Mouse (Mus musculus): ENCODE data around the gene Retreg1. TPM values are rescaled to one million over a fixed set of nuclear protein-coding genes. Genes with fewer than 3 reads are reported as not detected.

Retreg1 gene
- polyA plus RNA-seq, 1 experiment from 2014 or later = 27.3 TPM

- no peak for DNase-seq (ENCODE audit: low spot score)
These were observed 37.2 kb downstream of the Retreg1 start for GRCm38 (mm10) chr15:25880192-25880591.

GRCm38 (mm10) chr15:25882002-25882401 is 39.0 kb downstream of the Retreg1 start:
- DNase-seq (ENCODE audit: low spot score) = no peak

- no peak for DNase-seq (ENCODE audit: low spot score)
These were observed 41.5 kb downstream of the Retreg1 start for GRCm38 (mm10) chr15:25884416-25884958.

- no peak for DNase-seq (ENCODE audit: low spot score)
These were observed 43.6 kb downstream of the Retreg1 start for GRCm38 (mm10) chr15:25886581-25887011.

GRCm38 (mm10) chr15:25889927-25890326 is 46.9 kb downstream of the Retreg1 start:
- no peak for DNase-seq (ENCODE audit: low spot score)

- peak; percentile 72 for DNase-seq (ENCODE audit: low spot score)
These were observed 48.6 kb downstream of the Retreg1 start for GRCm38 (mm10) chr15:25891556-25891955.

- DNase-seq (ENCODE audit: low spot score) = no peak
These were observed 50.3 kb downstream of the Retreg1 start for GRCm38 (mm10) chr15:25893327-25893726.

- DNase-seq (ENCODE audit: low spot score) = no peak
These were observed 53.8 kb downstream of the Retreg1 start for GRCm38 (mm10) chr15:25896783-25897182.

- no peak for DNase-seq (ENCODE audit: low spot score)
These were observed 54.6 kb downstream of the Retreg1 start for GRCm38 (mm10) chr15:25897617-25898016.

- no peak for DNase-seq (ENCODE audit: low spot score)
These were observed 56.0 kb downstream of the Retreg1 start for GRCm38 (mm10) chr15:25899021-25899420.

GRCm38 (mm10) chr15:25900540-25900939 is 57.6 kb downstream of the Retreg1 start:
- peak; percentile 71 for DNase-seq (ENCODE audit: low spot score)

GRCm38 (mm10) chr15:25902931-25903615 is 60.1 kb downstream of the Retreg1 start:
- DNase-seq (ENCODE audit: low spot score) = no peak

GRCm38 (mm10) chr15:25904435-25905021 is 61.5 kb downstream of the Retreg1 start:
- no peak for DNase-seq (ENCODE audit: low spot score)

- peak; percentile 45 for DNase-seq (ENCODE audit: low spot score)
These were observed 67.0 kb downstream of the Retreg1 start for GRCm38 (mm10) chr15:25909783-25910494.

GRCm38 (mm10) chr15:25910495-25910865 is 67.5 kb downstream of the Retreg1 start:
- no peak for DNase-seq (ENCODE audit: low spot score)

- DNase-seq (ENCODE audit: low spot score) = no peak
These were observed 67.9 kb downstream of the Retreg1 start for GRCm38 (mm10) chr15:25910924-25911323.

GRCm38 (mm10) chr15:25912911-25913310 is 69.9 kb downstream of the Retreg1 start:
- no peak for DNase-seq (ENCODE audit: low spot score)

GRCm38 (mm10) chr15:25913659-25914058 is 70.7 kb downstream of the Retreg1 start:
- DNase-seq (ENCODE audit: low spot score) = no peak

GRCm38 (mm10) chr15:25914160-25914559 is 71.2 kb downstream of the Retreg1 start:
- no peak for DNase-seq (ENCODE audit: low spot score)

GRCm38 (mm10) chr15:25915013-25915412 is 72.0 kb downstream of the Retreg1 start:
- DNase-seq (ENCODE audit: low spot score) = no peak

GRCm38 (mm10) chr15:25915574-25916205 is 72.7 kb downstream of the Retreg1 start:
- DNase-seq (ENCODE audit: low spot score) = no peak

- no peak for DNase-seq (ENCODE audit: low spot score)
These were observed 73.3 kb downstream of the Retreg1 start for GRCm38 (mm10) chr15:25916252-25916651.

Measured in thymus, postnatal 0 days (tissue).